Mouse (Mus musculus): ENCODE results near the gene Nploc4.

Nploc4 gene

DNA sequence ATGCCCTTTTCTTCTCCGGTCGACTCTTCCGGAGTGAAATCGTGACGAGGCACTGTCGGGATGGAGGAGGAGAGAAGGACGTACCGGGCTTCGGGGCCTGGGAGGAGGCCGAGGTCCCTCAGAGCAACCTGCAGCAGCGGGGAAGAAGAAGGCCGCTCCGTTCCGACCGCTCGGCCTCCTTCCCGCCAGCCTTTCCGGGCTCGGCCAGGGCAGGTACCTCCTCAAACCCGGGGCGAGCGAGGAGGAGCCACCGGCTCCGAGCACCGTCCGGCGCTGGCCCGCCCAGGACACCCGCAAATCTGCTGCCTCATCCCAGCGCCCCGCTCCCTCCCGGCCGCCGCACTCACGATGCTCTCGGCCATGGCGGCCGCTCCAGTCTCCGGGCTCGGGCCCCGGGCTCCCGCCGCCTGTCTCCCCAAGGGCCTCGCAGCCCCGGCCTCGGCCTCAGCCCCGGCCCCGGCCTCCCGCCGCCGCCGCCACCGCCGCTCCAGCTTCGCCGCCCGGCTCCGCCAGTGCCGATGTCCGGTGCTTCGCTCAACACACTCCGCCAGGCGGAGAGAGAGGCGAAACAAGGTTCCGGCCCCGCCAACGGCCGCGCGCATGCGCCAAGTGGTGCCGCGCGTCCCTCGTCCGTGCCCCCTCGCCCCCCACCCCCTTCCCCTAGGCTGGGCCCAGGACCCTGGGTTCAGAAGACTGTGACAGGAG, at the start of gene Nploc4:
Gene Nploc4, minus strand, starts transcription at position 557 of the 705 bp plus-strand sequence.
- DNase-seq (ENCODE audit: low read depth, low spot score): peak; percentile 90

GRCm38 (mm10) chr11:120485251-120485650, 47.7 kb upstream of the Nploc4 start:
- no peak for DNase-seq (ENCODE audit: low read depth, low spot score)

DNA sequence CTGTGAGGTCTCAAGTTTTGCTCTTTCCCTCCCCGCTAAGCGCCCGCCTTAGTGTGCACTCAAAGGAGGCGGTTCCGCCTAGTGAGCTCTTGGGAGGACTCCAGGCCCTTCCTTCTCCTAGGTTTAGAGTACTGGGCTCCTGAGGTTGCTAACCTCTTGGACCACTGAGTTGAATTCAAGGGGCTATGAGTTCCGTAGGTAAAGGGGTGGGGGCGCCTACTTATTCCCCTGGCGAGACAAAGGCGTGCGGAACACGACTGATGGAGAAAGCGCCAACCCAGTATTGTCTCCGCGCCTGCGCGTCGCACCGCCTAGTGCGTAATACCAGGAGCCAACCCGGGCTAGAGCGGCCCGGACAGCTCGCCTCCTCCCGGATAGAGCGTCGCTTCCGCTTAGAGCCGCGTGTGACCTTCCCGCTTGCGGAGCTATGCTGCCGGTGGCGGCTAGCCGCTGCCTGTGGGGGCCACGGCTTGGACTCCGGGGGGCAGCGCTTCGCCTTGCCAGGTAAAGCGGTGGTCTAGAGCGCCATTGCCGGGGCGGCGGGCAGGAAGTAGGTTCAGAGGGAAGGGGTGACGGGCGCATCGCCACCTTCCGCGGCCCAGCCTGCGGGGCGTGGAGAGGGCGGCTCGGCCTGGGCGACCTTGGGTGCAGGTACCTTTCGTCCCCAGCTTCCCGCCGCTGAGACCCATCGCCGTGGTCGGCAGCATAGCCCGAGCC, 46.9 kb upstream of the Nploc4 start, which contains the start of gene Mrpl12:
Gene Mrpl12, plus strand, starts transcription at position 349 of the 717 bp plus-strand sequence.
- DNase-seq (ENCODE audit: low read depth, low spot score): peak; percentile 96

DNA sequence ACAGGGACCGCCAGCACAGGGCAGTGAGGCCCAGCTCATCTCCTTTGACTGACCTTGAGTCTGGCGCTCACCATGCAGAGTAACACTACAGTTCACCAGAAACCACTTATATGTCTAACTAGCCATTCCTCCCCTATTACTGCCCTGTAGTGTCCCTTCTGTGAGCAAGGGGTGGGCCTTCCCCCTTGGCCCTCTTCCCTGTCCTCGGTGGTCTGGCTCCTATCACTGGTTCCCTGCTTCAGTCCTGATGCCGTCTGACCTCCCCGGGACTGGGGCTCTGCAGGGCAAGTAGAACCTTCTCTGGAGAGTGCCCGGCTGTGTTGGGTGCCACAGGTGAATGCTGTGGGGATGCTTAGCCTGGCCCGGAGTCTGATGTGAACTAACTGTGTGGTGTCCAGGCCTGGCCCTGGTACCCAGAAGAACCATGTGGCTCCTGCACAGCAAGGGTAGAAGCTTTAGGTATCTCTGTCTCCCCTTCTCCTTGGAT, 46.0 kb upstream of the Nploc4 start:
- no peak for DNase-seq (ENCODE audit: low read depth, low spot score)

DNA sequence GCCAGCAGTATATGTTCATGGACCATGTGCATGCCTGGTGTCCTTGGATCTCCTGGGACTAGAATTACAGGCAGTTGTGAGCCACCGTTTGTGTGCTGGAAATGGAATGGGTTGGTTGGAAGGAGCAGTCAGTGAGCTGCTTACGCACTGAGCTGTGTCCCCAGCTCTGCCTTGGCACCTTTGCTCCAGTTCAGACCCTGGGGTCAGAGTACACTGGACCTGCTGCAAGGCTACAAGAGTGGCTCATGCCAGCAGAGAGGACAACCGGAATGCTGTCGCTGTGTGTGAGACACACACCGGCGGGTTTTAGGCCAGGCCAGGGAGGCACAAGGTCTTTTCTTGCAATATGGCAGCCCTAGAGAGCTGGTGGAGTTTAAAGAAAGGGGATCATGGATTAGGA, 34.5 kb upstream of the Nploc4 start:
- DNase-seq (ENCODE audit: low read depth, low spot score): no peak

- DNase-seq (ENCODE audit: low read depth, low spot score): no peak
Measured at GRCm38 (mm10) chr11:120467736-120468092, 30.2 kb upstream of the Nploc4 start.

- DNase-seq (ENCODE audit: low read depth, low spot score): peak; percentile 99
Measured at GRCm38 (mm10) chr11:120467051-120467735, 29.7 kb upstream of the Nploc4 start, which contains the start of gene Arl16. Gene Arl16 (minus strand): TSS chr11:120467607.

DNA sequence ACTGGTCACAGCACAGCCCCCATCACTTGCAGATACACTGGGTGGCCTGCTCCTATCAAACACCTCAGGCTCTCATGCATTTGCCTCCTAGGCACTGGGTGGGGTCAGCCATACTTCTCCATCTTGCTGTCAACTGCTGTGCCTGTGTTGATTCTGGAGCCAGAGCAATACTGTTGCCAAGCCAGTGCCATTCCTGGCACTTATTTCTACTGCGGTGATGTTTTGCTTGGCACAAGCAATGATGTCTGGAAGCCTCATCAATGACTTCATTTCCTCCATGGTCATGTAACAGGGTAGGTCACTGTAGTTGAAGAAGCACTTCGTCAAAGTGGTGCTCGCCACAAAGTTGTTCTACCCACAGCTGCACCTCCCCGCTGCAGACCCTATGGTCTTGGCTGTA, 28.0 kb upstream of the Nploc4 start:
- no peak for DNase-seq (ENCODE audit: low read depth, low spot score)

- DNase-seq (ENCODE audit: low read depth, low spot score): no peak
Measured at GRCm38 (mm10) chr11:120464365-120464764, 26.9 kb upstream of the Nploc4 start.

DNA sequence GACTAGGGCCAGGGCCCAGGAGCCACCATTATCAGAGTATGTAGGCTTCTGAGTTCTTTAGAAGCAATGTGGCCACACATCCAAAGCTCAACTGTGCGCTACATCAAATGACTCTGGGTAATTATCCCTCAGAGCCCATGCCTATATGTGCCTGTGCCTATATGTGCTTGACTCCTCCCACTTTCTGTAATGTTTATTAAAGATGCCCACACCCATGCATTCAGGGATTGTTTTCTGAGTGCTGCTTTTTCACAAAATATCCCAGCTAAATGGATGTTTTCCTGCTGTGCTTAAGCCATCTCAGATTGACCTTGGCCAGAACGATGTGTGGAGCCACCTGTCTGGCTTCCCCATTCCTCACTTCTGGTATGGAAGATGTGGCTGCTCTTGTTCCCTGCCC, 26.0 kb upstream of the Nploc4 start:
- no peak for DNase-seq (ENCODE audit: low read depth, low spot score)

DNA sequence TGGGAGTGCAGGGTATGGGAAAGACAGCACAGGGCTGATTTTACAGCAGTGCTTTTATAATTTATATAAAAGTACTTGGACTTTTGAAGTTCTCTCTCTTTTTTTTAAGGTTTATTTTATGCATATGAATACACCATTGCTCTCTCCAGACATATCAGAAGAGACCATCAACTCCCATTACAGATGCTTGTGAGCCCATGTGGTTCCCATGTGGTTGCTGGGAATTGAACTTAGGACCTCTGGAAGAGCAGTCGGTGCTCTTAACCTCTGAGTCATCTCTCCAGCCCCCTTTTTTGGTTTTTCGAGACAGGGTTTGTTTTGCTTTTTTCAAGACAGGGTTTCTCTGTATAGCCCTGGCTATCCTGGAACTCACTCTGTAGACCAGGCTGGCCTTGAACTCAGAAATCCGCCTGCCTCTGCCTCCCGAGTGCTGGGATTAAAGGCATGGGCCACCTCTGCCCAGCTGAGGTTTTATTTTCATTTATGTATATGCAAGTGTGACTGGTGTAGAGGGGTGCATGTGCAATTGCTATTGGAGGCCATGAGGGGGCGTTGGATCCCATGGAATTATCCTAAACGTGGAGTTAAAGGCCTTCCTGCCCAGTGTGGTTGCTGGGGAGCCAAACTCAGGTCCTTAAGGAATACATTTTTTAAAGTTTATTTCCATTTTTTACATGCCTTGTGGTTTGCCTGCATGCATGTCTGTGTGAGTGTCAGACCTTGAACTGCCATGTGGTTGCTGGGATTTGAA, 21.5 kb upstream of the Nploc4 start:
- peak; percentile 28 for DNase-seq (ENCODE audit: low read depth, low spot score)

- DNase-seq (ENCODE audit: low read depth, low spot score): peak; percentile 86
Measured at GRCm38 (mm10) chr11:120457772-120458751, 20.6 kb upstream of the Nploc4 start, which contains the start of the genes Oxld1 and Ccdc137. Gene Oxld1 (minus strand): TSS chr11:120458068. Gene Ccdc137 (plus strand): TSS chr11:120458115.

DNA sequence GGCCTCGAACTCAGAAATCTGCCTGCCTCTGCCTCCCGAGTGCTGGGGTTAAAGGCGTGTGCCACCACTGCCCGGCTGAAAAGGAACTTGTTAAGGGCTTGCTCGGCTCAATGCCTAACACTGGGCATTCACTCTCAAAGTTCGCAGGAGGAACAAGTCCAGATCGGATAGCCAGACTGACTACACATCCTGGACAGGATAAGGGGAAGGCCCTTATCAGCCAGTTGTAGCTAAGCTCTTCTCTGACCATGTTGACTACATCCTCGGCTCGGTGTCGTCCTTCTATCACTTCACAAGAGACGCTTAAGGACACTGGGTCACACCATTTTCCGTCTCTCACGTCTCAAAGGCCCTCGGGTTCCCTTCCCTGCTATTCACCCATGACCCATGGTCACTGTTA, 19.9 kb upstream of the Nploc4 start:
- DNase-seq (ENCODE audit: low read depth, low spot score): no peak

DNA sequence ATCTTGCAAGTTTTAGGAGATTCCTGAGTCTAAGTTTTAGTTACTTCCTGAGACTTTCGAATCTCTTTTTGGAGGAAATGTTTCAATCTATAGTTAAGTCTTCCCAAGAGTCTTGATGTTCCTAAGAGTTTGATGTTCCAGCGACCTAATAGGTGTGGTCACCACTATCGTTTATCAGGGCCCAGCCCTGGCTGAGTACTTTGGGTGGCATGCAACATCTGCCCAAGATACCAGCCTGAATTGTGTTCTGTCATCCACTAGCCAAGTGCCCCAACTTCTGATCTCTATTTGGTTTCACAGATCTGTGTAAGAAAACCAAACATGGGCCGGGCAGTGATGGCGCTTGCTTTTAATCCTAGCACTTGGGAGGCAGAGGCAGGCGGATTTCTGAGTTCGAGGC, 17.9 kb upstream of the Nploc4 start:
- DNase-seq (ENCODE audit: low read depth, low spot score): no peak

DNA sequence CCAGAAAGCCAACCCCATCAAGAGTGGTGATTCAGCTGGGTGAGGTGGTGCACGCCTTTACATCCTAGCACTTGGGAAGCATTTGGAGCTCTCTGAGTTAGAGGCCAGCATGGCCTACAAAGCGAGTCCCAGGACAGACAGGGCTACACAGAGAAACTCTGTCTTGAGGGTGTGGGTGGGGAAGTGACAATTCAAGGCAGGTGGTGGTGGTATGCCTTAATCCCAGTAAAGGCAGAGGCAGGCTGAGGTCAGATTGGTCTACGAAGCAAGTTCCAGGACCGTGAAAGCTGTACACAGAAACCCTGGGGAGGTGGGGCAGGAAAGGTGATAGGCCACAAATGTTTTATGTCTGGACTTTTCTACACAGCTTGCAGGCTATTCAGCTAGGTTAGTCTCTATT, 17.5 kb upstream of the Nploc4 start:
- DNase-seq (ENCODE audit: low read depth, low spot score): no peak

- DNase-seq (ENCODE audit: low read depth, low spot score): no peak
Measured at GRCm38 (mm10) chr11:120453306-120453705, 15.8 kb upstream of the Nploc4 start, which contains the start of gene Pde6g. Gene Pde6g (minus strand): TSS chr11:120453500.

DNA sequence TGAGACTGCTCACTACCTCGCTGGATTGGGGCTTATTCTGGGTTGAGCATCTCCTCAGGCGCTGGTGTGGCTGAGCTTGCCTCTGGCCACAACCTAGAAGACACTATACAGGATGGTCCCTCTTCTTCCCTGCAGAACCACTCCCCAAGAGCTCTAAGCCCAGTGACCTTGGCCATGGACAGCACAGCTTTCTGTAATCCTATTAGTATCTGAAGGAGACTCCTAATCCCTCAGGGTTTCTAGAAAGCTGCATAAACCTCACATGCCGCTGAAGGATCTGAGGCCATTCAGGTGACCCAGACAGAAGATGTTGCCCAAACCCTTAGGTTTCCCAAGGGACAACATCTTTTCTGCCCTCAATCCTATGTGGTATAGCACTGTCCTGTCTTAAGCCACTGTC, 14.7 kb upstream of the Nploc4 start:
- no peak for DNase-seq (ENCODE audit: low read depth, low spot score)

- DNase-seq (ENCODE audit: low read depth, low spot score): no peak
Measured at GRCm38 (mm10) chr11:120447179-120447578, 9.7 kb upstream of the Nploc4 start.

DNA sequence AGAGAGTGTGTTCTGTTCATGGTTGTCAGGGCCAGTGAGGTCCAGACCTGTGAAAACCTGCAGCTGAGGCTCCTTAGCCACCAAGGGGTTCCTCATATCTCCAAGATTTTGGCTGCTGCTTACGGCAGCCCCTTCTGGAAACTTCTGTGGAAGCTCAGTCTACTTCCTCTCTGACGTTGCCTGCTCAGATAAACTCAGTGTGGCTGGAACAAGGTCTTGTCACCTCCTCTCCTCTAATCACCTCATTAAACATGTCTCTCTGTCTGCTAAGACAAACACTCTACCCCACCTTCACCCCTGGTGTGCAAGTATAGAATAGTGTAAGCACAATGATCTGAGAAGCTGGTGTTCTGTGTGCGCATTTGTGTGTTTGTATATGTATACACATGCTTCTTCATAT, 8.0 kb upstream of the Nploc4 start:
- no peak for DNase-seq (ENCODE audit: low read depth, low spot score)

- no peak for DNase-seq (ENCODE audit: low read depth, low spot score)
Measured at GRCm38 (mm10) chr11:120444106-120444505, 6.6 kb upstream of the Nploc4 start.

Data from CD4-positive, CD25-positive, alpha-beta regulatory T cell, adult 2 months (primary cell).